Mouse (Mus musculus): ENCODE data around the gene N4bp3.

N4bp3 gene

GRCm38 (mm10) chr11:51597553-51597952 lies 53.1 kb downstream of the N4bp3 start:
- no peak for DNase-seq (ENCODE audit: low spot score in 2 of 2)

GRCm38 (mm10) chr11:51595459-51596083 lies 55.1 kb downstream of the N4bp3 start:
- no peak for DNase-seq (ENCODE audit: low spot score in 2 of 2)

- DNase-seq (ENCODE audit: low spot score in 2 of 2), result no peak
These were observed 55.8 kb downstream of the N4bp3 start for GRCm38 (mm10) chr11:51594715-51595350.

- DNase-seq (ENCODE audit: low spot score in 2 of 2), result no peak
These were observed 56.8 kb downstream of the N4bp3 start for GRCm38 (mm10) chr11:51593849-51594248.

- no peak for DNase-seq (ENCODE audit: low spot score in 2 of 2)
These were observed 57.3 kb downstream of the N4bp3 start for GRCm38 (mm10) chr11:51593368-51593767.
